20 mouse cellular contexts compared by ENCODE assay signal in the genomic region with DNA sequence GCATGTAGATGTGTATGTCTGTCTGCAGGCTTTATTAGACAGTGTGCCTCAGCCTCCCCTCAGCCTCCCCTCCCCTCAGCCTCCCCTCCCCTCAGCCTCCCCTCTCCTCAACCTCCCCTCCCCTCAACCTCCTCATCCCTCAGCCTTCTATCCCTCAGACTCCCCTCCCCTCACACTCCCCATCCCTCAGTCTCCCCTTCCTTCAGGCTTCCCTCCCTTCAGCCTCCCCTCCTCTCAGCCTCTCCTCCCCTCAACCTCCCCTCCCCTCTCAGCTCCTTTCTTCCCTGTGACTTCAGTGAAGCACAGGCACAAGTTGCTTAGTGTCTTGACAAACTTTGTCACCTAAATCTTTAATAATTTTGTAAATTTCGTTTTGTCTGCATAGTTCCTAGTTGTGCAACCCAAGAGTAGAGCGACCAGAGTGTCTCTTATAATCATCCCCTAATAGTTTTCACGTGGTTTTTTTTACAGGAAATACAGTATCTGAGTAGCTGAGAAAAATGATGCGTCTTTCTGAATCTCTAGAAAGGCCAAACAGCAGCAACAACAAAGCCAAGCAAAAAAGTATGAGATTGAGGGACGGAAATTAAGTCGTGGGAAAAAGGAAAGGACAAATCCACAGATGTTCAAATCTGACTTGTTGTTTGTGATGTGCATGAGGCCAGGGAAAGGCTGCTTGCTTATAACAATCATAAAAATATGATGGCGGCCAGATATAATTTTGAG. TPM values are rescaled to one million over a fixed set of nuclear protein-coding genes. Genes with fewer than 3 reads are reported as not detected.
DNase-seq lines count a peak whose midpoint lies in the region; ATAC-seq lines count a peak whose summit lies in the region.
"Had no signal": no experiment of that assay in that cellular context is flagged by ENCODE, and none has a peak within 500 bp of the region (broad histone marks: within the 10 kb centered on the region; RNA-seq: fewer than 3 reads in every experiment).

No protein-coding gene starts in this region.

- 59% methylated on average over 7 of the region's 7 CpGs for WGBS in heart, embryonic 13.5 days
- WGBS in lung, embryonic 15.5 days = 35% methylated on average over 7 of the region's 7 CpGs
- WGBS in intestine, embryonic 15.5 days = 49% methylated on average over 7 of the region's 7 CpGs
- WGBS in stomach, embryonic 15.5 days = 49% methylated on average over 7 of the region's 7 CpGs

- H3K9me3 ChIP-seq in heart, embryonic 13.5 days = no peaks in the 10 kb centered on the region
- H3K9me3 ChIP-seq in lung, embryonic 15.5 days = no peaks in the 10 kb centered on the region
- no peaks in the 10 kb centered on the region for H3K9me3 ChIP-seq in intestine, embryonic 15.5 days
- no peaks in the 10 kb centered on the region for H3K9me3 ChIP-seq in stomach, embryonic 15.5 days
- H3K9me3 ChIP-seq: forebrain, embryonic 13.5 days; midbrain, embryonic 10.5 days; neural tube, embryonic 13.5 days had no signal

- H3K4me2 ChIP-seq in heart, embryonic 13.5 days = no peak overlapping the region
- H3K4me2 ChIP-seq in lung, embryonic 15.5 days = no peak overlapping the region
- no peak overlapping the region for H3K4me2 ChIP-seq in intestine, embryonic 15.5 days (replicated peaks)
- H3K4me2 ChIP-seq in stomach, embryonic 15.5 days = peak overlapping the region; percentile 21; the same call in 1 of the 2 replicates
- H3K4me2 ChIP-seq: forebrain, embryonic 13.5 days; neural tube, embryonic 13.5 days had no signal

- H3K27ac ChIP-seq in heart, embryonic 13.5 days (replicated peaks) = 0 out of 2 replicates have a peak overlapping the region, but pooled peaks have one; percentile 20
- peak overlapping the region; percentile 11; the same call in 1 of the 2 replicates for H3K27ac ChIP-seq in lung, embryonic 15.5 days
- peak overlapping the region; percentile 48; the same call in 1 of the 2 replicates for H3K27ac ChIP-seq in intestine, embryonic 15.5 days
- H3K27ac ChIP-seq in stomach, embryonic 15.5 days = peak overlapping the region; percentile 51; the same call in 1 of the 2 replicates
- H3K27ac ChIP-seq: forebrain, embryonic 13.5 days; midbrain, embryonic 10.5 days; neural tube, embryonic 13.5 days had no signal

- H3K9ac ChIP-seq in heart, embryonic 13.5 days = no peak overlapping the region
- no peak overlapping the region for H3K9ac ChIP-seq in lung, embryonic 15.5 days
- no peak overlapping the region for H3K9ac ChIP-seq in intestine, embryonic 15.5 days
- H3K9ac ChIP-seq in stomach, embryonic 15.5 days = no peak overlapping the region
- H3K9ac ChIP-seq: forebrain, embryonic 13.5 days; neural tube, embryonic 13.5 days had no signal

- intact Hi-C loops in heart, postnatal 14 days (cut with DNase I) = no loop called here

- H3K4me1 ChIP-seq in heart, embryonic 13.5 days = peaks cover 52% of the 10 kb centered on the region
- peaks cover 28% of the 10 kb centered on the region for H3K4me1 ChIP-seq in lung, embryonic 15.5 days
- no peaks in the 10 kb centered on the region; the same call in 1 of the 2 replicates for H3K4me1 ChIP-seq in intestine, embryonic 15.5 days (replicated peaks)
- no peaks in the 10 kb centered on the region for H3K4me1 ChIP-seq in stomach, embryonic 15.5 days
- H3K4me1 ChIP-seq: forebrain, embryonic 13.5 days; midbrain, embryonic 10.5 days; neural tube, embryonic 13.5 days had no signal

- H3K36me3 ChIP-seq in heart, embryonic 13.5 days = peaks cover 26% of the 10 kb centered on the region
- H3K36me3 ChIP-seq in lung, embryonic 15.5 days = 0 out of 2 replicates have a peak, but pooled peaks cover 4% of the 10 kb centered on the region
- no peaks in the 10 kb centered on the region for H3K36me3 ChIP-seq in intestine, embryonic 15.5 days
- H3K36me3 ChIP-seq in stomach, embryonic 15.5 days = no peaks in the 10 kb centered on the region
- H3K36me3 ChIP-seq: midbrain, embryonic 10.5 days; neural tube, embryonic 13.5 days had no signal

- DNase-seq in heart, postnatal 14 days = no peak
- no peak for DNase-seq in lung, postnatal 14 days
- DNase-seq in spleen, postnatal 4 days (ENCODE audit: low spot score in 2 of 2) = no peak
- no peak for DNase-seq in cerebellum, postnatal 4 days (ENCODE audit: low spot score in 2 of 2)
- DNase-seq: adrenal gland, postnatal 10 days; B cell, adult 2 months; cerebellum, adult 18-20 months; cerebellum, postnatal 36 days; heart, postnatal 4 days; layer of hippocampus, postnatal 36 days; lung, postnatal 4 days; right cerebral cortex, postnatal 25 days; thymus, adult 18-20 months had no signal

- H3K27me3 ChIP-seq in heart, embryonic 13.5 days (replicated peaks) = no peaks in the 10 kb centered on the region
- H3K27me3 ChIP-seq in lung, embryonic 15.5 days = no peaks in the 10 kb centered on the region
- H3K27me3 ChIP-seq in intestine, embryonic 15.5 days (replicated peaks) = no peaks in the 10 kb centered on the region
- H3K27me3 ChIP-seq in stomach, embryonic 15.5 days (replicated peaks) = no peaks in the 10 kb centered on the region
- H3K27me3 ChIP-seq: forebrain, embryonic 13.5 days; neural tube, embryonic 13.5 days had no signal

- no peak for ATAC-seq in heart, embryonic 13.5 days (ENCODE audit: extremely low read depth, insufficient number of reproducible peaks, low FRiP score, low TSS enrichment)
- no peak for ATAC-seq in lung, embryonic 15.5 days (ENCODE audit: borderline replicate concordance, extremely low read depth, low FRiP score, low TSS enrichment)
- no peak for ATAC-seq in intestine, embryonic 15.5 days
- ATAC-seq in stomach, embryonic 15.5 days (ENCODE audit: insufficient read depth, low FRiP score, low read depth) = no peak
- ATAC-seq: forebrain, embryonic 13.5 days had no signal

- no peak overlapping the region for H3K4me3 ChIP-seq in heart, embryonic 13.5 days
- H3K4me3 ChIP-seq in lung, embryonic 15.5 days = no peak overlapping the region
- H3K4me3 ChIP-seq in intestine, embryonic 15.5 days (replicated peaks) = no peak overlapping the region
- no peak overlapping the region for H3K4me3 ChIP-seq in stomach, embryonic 15.5 days (replicated peaks)
- H3K4me3 ChIP-seq: forebrain, embryonic 13.5 days; midbrain, embryonic 10.5 days; neural tube, embryonic 13.5 days had no signal

RNA-seq across cellular contexts. Expression of a gene that starts 7.1 kb away (rescaled TPM):
- 105 and 110 TPM in 2 replicates for polyA plus RNA-seq in heart, embryonic 13.5 days (2015; fragmentation: Nextera tagmentation; extraction: Ambion mirVana)
- 100 to 1,000 TPM; 123 to 133 TPM for total RNA-seq in heart, postnatal 14 days (2021)
- 111 and 115 TPM in 2 replicates for polyA plus RNA-seq in lung, embryonic 15.5 days (2015; fragmentation: Nextera tagmentation; extraction: Ambion mirVana)
- 53.6 and 53.8 TPM in 2 replicates for polyA plus RNA-seq in intestine, embryonic 15.5 days (2015; fragmentation: Nextera tagmentation; extraction: Ambion mirVana)
- polyA plus RNA-seq in stomach, embryonic 15.5 days (2015; fragmentation: Nextera tagmentation; extraction: Ambion mirVana) = 52.5 and 61.1 TPM in 2 replicates
